Mouse (Mus musculus): Measurements from ENCODE around the gene Camsap3. TPM values are rescaled to one million over a fixed set of nuclear protein-coding genes. Genes with fewer than 3 reads are reported as not detected.

Gene Camsap3
- total and polyA plus RNA-seq, 3 experiments, result not detected

- H3K4me1 ChIP-seq (ENCODE audit: insufficient read depth, low read depth, low read length), result peaks cover 8% of the 10 kb centered on the region
- H3K27me3 ChIP-seq (ENCODE audit: insufficient read depth, low read length), result peaks cover 27% of the 10 kb centered on the region
- TF ChIP-seq GATA2 (IDR thresholded peaks at IDR 0.05; ENCODE audit: borderline replicate concordance, low read depth, low read length) (no peak), POLR2AphosphoS5 (IDR thresholded peaks at IDR 0.05; ENCODE audit: insufficient replicate concordance, low read depth, low read length) (no peak), TAL1 (conservative IDR thresholded peaks at IDR 0.05; ENCODE audit: low read depth, low read length) (no peak), GATA1 (IDR thresholded peaks at IDR 0.05; ENCODE audit: borderline replicate concordance, low read length) (no peak), CTCF (IDR thresholded peaks at IDR 0.05; ENCODE audit: low read depth, low read length) (no peak)
- no peaks in the 10 kb centered on the region for H3K9me3 ChIP-seq (replicated peaks)
- H3K4me3 ChIP-seq (ENCODE audit: low read depth, low read length), result no peak overlapping the region
- H3K36me3 ChIP-seq (replicated peaks), result peaks cover 14% of the 10 kb centered on the region
- DNase-seq (ENCODE audit: low spot score) (no peak), ATAC-seq (ENCODE audit: extremely low read depth, insufficient number of reproducible peaks, low FRiP score, poor library complexity, severe bottlenecking) (no peak)
Observed at GRCm38 (mm10) chr8:3647561-3647960, 60.5 kb downstream of the Camsap3 start.

DNA sequence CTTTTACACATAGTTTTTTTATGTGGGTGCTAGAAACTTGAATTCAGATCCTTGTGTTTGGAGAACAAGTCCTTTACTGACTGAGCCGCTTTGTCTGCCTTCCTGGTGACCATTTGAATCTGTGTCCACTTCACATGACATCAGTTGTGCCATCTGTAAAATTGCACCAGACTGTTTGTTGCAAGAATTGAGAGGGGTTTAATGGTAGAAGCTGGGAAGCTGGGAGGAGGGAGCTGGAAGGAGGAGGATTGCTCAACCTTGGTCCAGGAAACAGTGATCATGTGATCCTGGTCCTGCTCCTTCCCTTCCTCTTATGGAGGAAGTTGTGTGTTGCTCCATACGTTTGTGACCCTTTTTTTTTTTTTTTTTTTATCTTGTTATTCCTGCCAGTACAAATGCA lies 61.2 kb downstream of the Camsap3 start:
- no peak for ATAC-seq (ENCODE audit: extremely low read depth, insufficient number of reproducible peaks, low FRiP score, poor library complexity, severe bottlenecking)
- no peak for DNase-seq (ENCODE audit: low spot score)
- Histone ChIP-seq H3K4me1 (ENCODE audit: insufficient read depth, low read depth, low read length) (peaks cover 8% of the 10 kb centered on the region), H3K36me3 (replicated peaks) (peaks cover 7% of the 10 kb centered on the region), H3K9me3 (replicated peaks) (no peaks in the 10 kb centered on the region), H3K4me3 (ENCODE audit: low read depth, low read length) (no peak overlapping the region), H3K27me3 (ENCODE audit: insufficient read depth, low read length) (peaks cover 27% of the 10 kb centered on the region)
- TF ChIP-seq POLR2AphosphoS5 (IDR thresholded peaks at IDR 0.05; ENCODE audit: insufficient replicate concordance, low read depth, low read length) (no peak), CTCF (IDR thresholded peaks at IDR 0.05; ENCODE audit: low read depth, low read length) (no peak), GATA2 (IDR thresholded peaks at IDR 0.05; ENCODE audit: borderline replicate concordance, low read depth, low read length) (no peak), TAL1 (conservative IDR thresholded peaks at IDR 0.05; ENCODE audit: low read depth, low read length) (no peak), GATA1 (IDR thresholded peaks at IDR 0.05; ENCODE audit: borderline replicate concordance, low read length) (no peak)

DNA sequence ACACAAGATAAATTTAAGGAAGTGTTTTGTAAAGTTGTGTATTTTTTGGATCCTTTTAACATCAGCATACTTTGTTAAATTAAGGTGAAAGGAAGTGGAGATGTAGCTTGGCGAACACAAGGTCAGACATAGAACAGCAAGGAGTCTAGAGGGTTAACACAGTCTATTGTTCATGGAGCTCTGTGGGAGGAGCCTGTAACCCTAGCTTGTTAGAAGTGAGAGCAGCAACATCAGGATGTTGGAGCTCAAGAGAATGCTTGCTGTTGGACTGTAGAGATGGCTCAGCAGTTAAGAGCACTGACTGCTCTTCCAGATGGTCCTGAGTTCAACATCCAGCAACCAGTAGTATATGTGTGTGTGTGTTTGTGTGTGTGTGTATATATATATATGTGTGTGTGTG lies 61.9 kb downstream of the Camsap3 start:
- Histone ChIP-seq H3K4me3 (ENCODE audit: low read depth, low read length) (no peak overlapping the region), H3K9me3 (replicated peaks) (no peaks in the 10 kb centered on the region), H3K27me3 (ENCODE audit: insufficient read depth, low read length) (peaks cover 27% of the 10 kb centered on the region), H3K4me1 (ENCODE audit: insufficient read depth, low read depth, low read length) (peaks cover 8% of the 10 kb centered on the region), H3K36me3 (replicated peaks) (peaks cover 2% of the 10 kb centered on the region)
- TF ChIP-seq POLR2AphosphoS5 (IDR thresholded peaks at IDR 0.05; ENCODE audit: insufficient replicate concordance, low read depth, low read length) (no peak), CTCF (IDR thresholded peaks at IDR 0.05; ENCODE audit: low read depth, low read length) (no peak), TAL1 (conservative IDR thresholded peaks at IDR 0.05; ENCODE audit: low read depth, low read length) (no peak), GATA1 (IDR thresholded peaks at IDR 0.05; ENCODE audit: borderline replicate concordance, low read length) (no peak), GATA2 (IDR thresholded peaks at IDR 0.05; ENCODE audit: borderline replicate concordance, low read depth, low read length) (no peak)
- no peak for ATAC-seq (ENCODE audit: extremely low read depth, insufficient number of reproducible peaks, low FRiP score, poor library complexity, severe bottlenecking)
- no peak for DNase-seq (ENCODE audit: low spot score)

- no peak for TF ChIP-seq GATA1 (IDR thresholded peaks at IDR 0.05; ENCODE audit: borderline replicate concordance, low read length)
- no peak for TF ChIP-seq CTCF (IDR thresholded peaks at IDR 0.05; ENCODE audit: low read depth, low read length)
- TF ChIP-seq GATA2 (IDR thresholded peaks at IDR 0.05; ENCODE audit: borderline replicate concordance, low read depth, low read length), result no peak
- TF ChIP-seq POLR2AphosphoS5 (IDR thresholded peaks at IDR 0.05; ENCODE audit: insufficient replicate concordance, low read depth, low read length), result no peak
- no peak for TF ChIP-seq TAL1 (conservative IDR thresholded peaks at IDR 0.05; ENCODE audit: low read depth, low read length)
- DNase-seq (ENCODE audit: low spot score), result no peak
- ATAC-seq (ENCODE audit: extremely low read depth, insufficient number of reproducible peaks, low FRiP score, poor library complexity, severe bottlenecking), result no peak
Observed at GRCm38 (mm10) chr8:3652845-3653244, 65.8 kb downstream of the Camsap3 start.

DNA sequence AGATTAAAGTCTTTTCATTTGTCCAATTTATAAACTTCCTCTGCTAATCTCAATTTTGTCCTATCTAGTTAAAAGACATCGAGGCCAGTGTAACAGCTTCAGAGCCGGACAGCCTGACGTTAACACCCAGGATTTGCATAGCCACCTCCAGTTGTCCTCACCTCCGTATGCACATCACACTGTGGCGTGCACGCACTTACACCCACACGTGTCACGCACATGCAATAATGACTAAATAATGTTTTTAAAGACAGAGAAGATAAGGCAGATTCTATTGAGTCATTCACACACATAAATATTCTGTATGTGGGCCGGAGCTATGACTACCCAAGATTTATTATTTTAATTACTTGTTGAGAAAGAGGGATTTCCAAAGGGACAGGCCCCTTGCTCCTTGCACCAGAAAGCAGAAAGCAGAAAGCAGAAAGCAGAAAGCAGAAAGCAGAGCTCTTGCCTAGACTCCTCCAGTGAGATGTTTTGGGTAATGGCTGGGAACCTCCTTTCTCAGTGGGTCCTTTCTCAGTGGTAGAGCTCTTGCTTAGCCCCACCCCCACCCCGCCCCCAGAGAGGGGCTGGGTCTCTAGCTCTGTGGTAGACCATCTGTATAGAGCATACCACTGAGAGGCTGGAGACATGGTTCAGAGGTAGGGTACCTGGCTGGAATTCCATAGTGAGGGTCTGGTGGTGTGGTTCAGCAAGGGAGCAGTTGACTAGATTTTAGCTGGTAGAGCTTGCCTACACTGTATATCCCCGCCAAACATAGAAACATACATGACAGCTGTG lies 67.8 kb downstream of the Camsap3 start:
- H3K4me1 ChIP-seq (ENCODE audit: insufficient read depth, low read depth, low read length), result no peaks in the 10 kb centered on the region
- ATAC-seq (ENCODE audit: extremely low read depth, insufficient number of reproducible peaks, low FRiP score, poor library complexity, severe bottlenecking) (no peak), DNase-seq (ENCODE audit: low spot score) (no peak)
- peaks cover 51% of the 10 kb centered on the region for H3K27me3 ChIP-seq (ENCODE audit: insufficient read depth, low read length)
- no peaks in the 10 kb centered on the region for H3K36me3 ChIP-seq (replicated peaks)
- no peak for TF ChIP-seq TAL1 (conservative IDR thresholded peaks at IDR 0.05; ENCODE audit: low read depth, low read length)
- no peak for TF ChIP-seq CTCF (IDR thresholded peaks at IDR 0.05; ENCODE audit: low read depth, low read length)
- TF ChIP-seq GATA2 (IDR thresholded peaks at IDR 0.05; ENCODE audit: borderline replicate concordance, low read depth, low read length), result no peak
- no peak for TF ChIP-seq POLR2AphosphoS5 (IDR thresholded peaks at IDR 0.05; ENCODE audit: insufficient replicate concordance, low read depth, low read length)
- no peak for TF ChIP-seq GATA1 (IDR thresholded peaks at IDR 0.05; ENCODE audit: borderline replicate concordance, low read length)
- no peak overlapping the region for H3K4me3 ChIP-seq (ENCODE audit: low read depth, low read length)
- H3K9me3 ChIP-seq (replicated peaks), result no peaks in the 10 kb centered on the region

More at GRCm38 (mm10) chr8:3652845-3653244, 65.8 kb downstream of the Camsap3 start:
- peaks cover 51% of the 10 kb centered on the region for H3K27me3 ChIP-seq (ENCODE audit: insufficient read depth, low read length)
- peaks cover 2% of the 10 kb centered on the region; the same call in 1 of the 2 replicates for H3K4me1 ChIP-seq (ENCODE audit: insufficient read depth, low read depth, low read length)
- no peak overlapping the region for H3K4me3 ChIP-seq (ENCODE audit: low read depth, low read length)
- no peaks in the 10 kb centered on the region for H3K36me3 ChIP-seq (replicated peaks)
- H3K9me3 ChIP-seq (replicated peaks), result no peaks in the 10 kb centered on the region

DNA sequence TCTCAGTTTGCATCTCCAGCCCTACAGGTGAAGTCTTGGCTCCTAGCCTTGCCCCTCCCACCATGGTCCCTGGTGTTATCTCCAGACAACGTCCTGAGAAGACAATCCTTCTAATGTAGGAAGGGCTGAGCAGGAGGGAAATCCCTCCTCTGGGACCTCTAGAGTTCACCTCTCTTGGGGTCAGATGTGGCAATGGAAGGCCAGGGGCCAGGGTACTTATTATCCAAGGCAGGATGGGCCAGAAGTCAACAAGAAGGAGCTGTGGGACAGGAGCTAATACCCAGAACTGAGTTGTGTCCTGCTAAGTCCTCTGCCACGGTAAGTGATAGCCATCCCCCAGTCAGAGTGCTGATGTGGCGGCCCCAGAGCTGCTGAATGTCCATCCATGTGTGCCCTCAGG lies 68.4 kb downstream of the Camsap3 start, which contains the start of gene Retn:
TSS of gene Retn (plus strand) at position 245 of the 400 bp plus-strand sequence.
- ATAC-seq (ENCODE audit: extremely low read depth, insufficient number of reproducible peaks, low FRiP score, poor library complexity, severe bottlenecking) (no peak), DNase-seq (ENCODE audit: low spot score) (no peak)
- H3K36me3 ChIP-seq (replicated peaks), result no peaks in the 10 kb centered on the region
- peaks cover 45% of the 10 kb centered on the region for H3K27me3 ChIP-seq (ENCODE audit: insufficient read depth, low read length)
- H3K4me3 ChIP-seq (ENCODE audit: low read depth, low read length), result no peak within 1 kb of the TSS
- TF ChIP-seq GATA1 (IDR thresholded peaks at IDR 0.05; ENCODE audit: borderline replicate concordance, low read length) (no peak), TAL1 (conservative IDR thresholded peaks at IDR 0.05; ENCODE audit: low read depth, low read length) (no peak), CTCF (IDR thresholded peaks at IDR 0.05; ENCODE audit: low read depth, low read length) (no peak), GATA2 (IDR thresholded peaks at IDR 0.05; ENCODE audit: borderline replicate concordance, low read depth, low read length) (no peak), POLR2AphosphoS5 (IDR thresholded peaks at IDR 0.05; ENCODE audit: insufficient replicate concordance, low read depth, low read length) (no peak)
- H3K4me1 ChIP-seq (ENCODE audit: insufficient read depth, low read depth, low read length), result no peaks in the 10 kb centered on the region
- H3K9me3 ChIP-seq (replicated peaks), result no peaks in the 10 kb centered on the region
